Mouse (Mus musculus) ES-E14 (cell line): Measurements from ENCODE around the gene 4930432M17Rik. TPM values are rescaled to one million over a fixed set of nuclear protein-coding genes. Genes with fewer than 3 reads are reported as not detected.

Experiments
- DNase-seq: peaks from one replicate; pipeline ENCODE4 v3.0.0-alpha.2; 2013; ENCODE audit warnings: low read depth, low spot score
- H3K27ac ChIP-seq: 2 replicates; pipeline ENCODE4 v1.5.1; 2012; ENCODE audit warnings: low read depth, mild to moderate bottlenecking, low read length, moderate library complexity, mixed read lengths; ENCODE audit not compliant: poor library complexity, insufficient read depth, severe bottlenecking
- H3K36me3 ChIP-seq: 2 replicates; pipeline ENCODE4 v1.6.1; 2012; ENCODE audit warnings: mild to moderate bottlenecking, low read length, moderate library complexity, mixed read lengths; ENCODE audit not compliant: control insufficient read depth, poor library complexity, insufficient read depth, severe bottlenecking
- H3K4me1 ChIP-seq, 2 experiments: fragments of 150-350 bp in 1 of 2; sonication (generic) in 1 of 2; 2 replicates each; pipeline ENCODE4 v1.6.1; 2012; ENCODE audit warnings: low read length in 2 of 2, mild to moderate bottlenecking in 1 of 2, mixed read lengths in 1 of 2; ENCODE audit not compliant: control insufficient read depth in 2 of 2, insufficient read depth in 2 of 2, poor library complexity in 1 of 2
- H3K4me3 ChIP-seq, 2 experiments: fragments of 150-350 bp in 1 of 2; sonication (generic) in 1 of 2; 2 replicates each; pipeline ENCODE4 v1.5.1; 2012; ENCODE audit warnings: low read length in 2 of 2, low read depth in 1 of 2, mild to moderate bottlenecking in 1 of 2, mixed read lengths in 1 of 2; ENCODE audit not compliant: insufficient read depth in 1 of 2, poor library complexity in 1 of 2, severe bottlenecking in 1 of 2
- H3K9ac ChIP-seq: 2 replicates; pipeline ENCODE4 v1.6.1; 2012; ENCODE audit warnings: low read depth, mild to moderate bottlenecking, low read length, mixed read lengths; ENCODE audit not compliant: poor library complexity, insufficient read depth, severe bottlenecking
- H3K9me3 ChIP-seq: fragments of 150-350 bp; sonication (generic); 2 replicates; pipeline ENCODE4 v1.6.1; 2012; ENCODE audit warnings: low read depth, mild to moderate bottlenecking, low read length; ENCODE audit not compliant: control insufficient read depth, insufficient read depth
- CHD2 ChIP-seq: IDR thresholded peaks from 2 replicates; pipeline ENCODE4 v1.6.1; 2014; ENCODE audit warnings: mild to moderate bottlenecking, low read depth, low read length, inconsistent platforms
- HCFC1 ChIP-seq: IDR thresholded peaks from 2 replicates; pipeline ENCODE4 v1.6.1; 2012; ENCODE audit warnings: low read length, inconsistent platforms, borderline replicate concordance; ENCODE audit not compliant: insufficient read depth
- MAFK ChIP-seq: IDR thresholded peaks from 2 replicates; pipeline ENCODE4 v1.6.1; 2014; ENCODE audit warnings: mild to moderate bottlenecking, low read depth, low read length, inconsistent platforms; ENCODE audit not compliant: insufficient read depth
- ZC3H11A ChIP-seq: IDR thresholded peaks from 2 replicates; pipeline ENCODE4 v1.6.1; 2012; ENCODE audit warnings: low read depth, mild to moderate bottlenecking, inconsistent platforms, low read length, borderline replicate concordance
- ZNF384 ChIP-seq: IDR thresholded peaks from 2 replicates; pipeline ENCODE4 v1.6.1; 2012; ENCODE audit warnings: low read depth, low read length, inconsistent platforms
- in situ Hi-C, 2 experiments: fragments of 600-800 bp; cut with MboI; formaldehyde crosslinking; loops; one replicate each; pipeline ENCODE4 v1.15.1; 2025; ENCODE audit warnings: low sequenced_read_pairs in 2 of 2, inconsistent platforms in 1 of 2; ENCODE audit not compliant: unreplicated experiment in 2 of 2
- total RNA-seq: library from RNA; depleted of rRNA; stranded (reverse); fragments of 300-350 nt; gene quantifications from 2 replicates; pipeline ENCODE4 v1.2.3, GENCODE M21; 2012

The 4930432M17Rik gene
- total RNA-seq, 1 experiment = not detected

- H3K4me3 ChIP-seq = no peak overlapping the region
Measured at GRCm38 (mm10) chr3:121700364-121700952, 29.9 kb downstream of the 4930432M17Rik start.

DNA sequence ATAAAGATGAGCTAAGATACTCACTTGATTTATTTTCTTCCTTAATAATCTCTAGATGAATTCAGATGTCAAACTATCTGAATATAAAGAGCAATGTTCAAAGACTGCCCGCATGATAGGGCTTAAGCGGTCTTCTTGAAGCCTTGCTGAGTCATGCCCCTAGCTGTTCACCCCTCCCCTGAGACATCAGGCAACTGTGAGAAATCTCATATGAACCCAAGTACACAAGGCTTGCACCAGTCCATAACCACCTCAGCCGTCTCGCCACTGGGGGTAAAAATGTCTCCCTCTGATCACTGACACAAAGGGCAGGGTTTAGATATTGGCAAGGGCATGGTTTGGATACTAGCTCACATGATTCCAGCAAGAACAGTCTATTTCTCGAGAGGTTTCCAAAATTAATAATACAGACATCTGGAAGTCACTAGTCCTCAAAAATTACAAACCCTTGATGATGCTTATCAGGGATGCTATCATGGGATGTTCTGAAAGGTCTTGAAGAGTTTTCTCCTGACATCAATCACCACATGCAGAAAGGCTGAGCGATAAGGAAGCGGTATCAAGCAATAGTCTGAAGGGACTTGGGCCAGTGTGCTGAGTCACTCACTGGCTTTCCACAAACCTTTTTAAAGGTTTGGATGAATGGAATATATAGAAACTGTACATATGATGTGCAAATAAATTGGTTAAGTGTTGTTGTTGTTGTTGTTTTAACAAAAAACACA lies 32.8 kb downstream of the 4930432M17Rik start:
- no peak for DNase-seq
- Histone ChIP-seq H3K9ac (no peak overlapping the region), H3K4me3 (no peak overlapping the region), H3K27ac (no peak overlapping the region), H3K4me1 (no peaks in the 10 kb centered on the region), H3K36me3 (no peaks in the 10 kb centered on the region), H3K9me3 (no peaks in the 10 kb centered on the region)
- TF ChIP-seq CHD2 = no peak
- TF ChIP-seq MAFK = no peak; the same call in 1 of the 2 replicates
- TF ChIP-seq HCFC1 = no peak
- no peak for TF ChIP-seq ZNF384
- no peak for TF ChIP-seq ZC3H11A
- in situ Hi-C loops = no loop called here

More at GRCm38 (mm10) chr3:121700364-121700952, 29.9 kb downstream of the 4930432M17Rik start:
- Histone ChIP-seq H3K27ac (no peak overlapping the region), H3K9ac (no peak overlapping the region), H3K36me3 (no peaks in the 10 kb centered on the region), H3K9me3 (no peaks in the 10 kb centered on the region), H3K4me1 (no peaks in the 10 kb centered on the region)
- no peak for DNase-seq
- in situ Hi-C loops = no loop called here
- TF ChIP-seq ZC3H11A = no peak
- TF ChIP-seq HCFC1 = no peak
- TF ChIP-seq MAFK = no peak
- no peak for TF ChIP-seq CHD2
- TF ChIP-seq ZNF384 = no peak

DNA sequence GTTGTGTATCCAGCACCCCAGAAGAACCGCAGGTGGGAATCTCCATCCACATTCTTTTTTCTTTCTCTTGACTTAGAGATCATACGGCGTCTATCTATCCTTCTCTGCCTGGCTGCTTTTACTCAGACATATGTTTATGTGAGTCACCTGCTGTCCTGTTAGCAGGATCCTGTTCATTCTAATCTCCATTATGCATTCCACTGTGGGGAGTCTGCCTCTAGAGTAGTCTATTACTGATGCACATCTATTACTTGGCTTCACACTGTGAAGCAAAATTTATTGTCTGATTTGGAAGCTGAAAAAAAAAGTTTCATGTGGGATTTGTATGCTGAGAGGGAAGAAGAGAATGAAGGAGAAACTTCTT lies 33.3 kb downstream of the 4930432M17Rik start:
- TF ChIP-seq ZC3H11A (no peak), ZNF384 (no peak), MAFK (no peak), HCFC1 (no peak), CHD2 (no peak)
- Histone ChIP-seq H3K36me3 (no peaks in the 10 kb centered on the region), H3K4me3 (no peak overlapping the region), H3K4me1 (no peaks in the 10 kb centered on the region), H3K9ac (no peak overlapping the region), H3K27ac (no peak overlapping the region), H3K9me3 (no peaks in the 10 kb centered on the region)
- no peak for DNase-seq
- in situ Hi-C loops = no loop called here

- TF ChIP-seq CHD2 = no peak
- TF ChIP-seq MAFK = no peak
- no peak for TF ChIP-seq ZNF384
- Histone ChIP-seq H3K36me3 (no peaks in the 10 kb centered on the region), H3K9ac (no peak overlapping the region), H3K4me1 (no peaks in the 10 kb centered on the region), H3K9me3 (no peaks in the 10 kb centered on the region), H3K27ac (no peak overlapping the region), H3K4me3 (no peak overlapping the region)
- DNase-seq = no peak
- in situ Hi-C loops = no loop called here
Measured at GRCm38 (mm10) chr3:121706087-121706486, 35.5 kb downstream of the 4930432M17Rik start.
